Mouse (Mus musculus): ENCODE measurements at regions not wholly inside any gene's neighbourhood (a gene's known extent, or its start where the extent isn't known, plus 50 kb on each side); places are given as distances from the start of the nearest gene placed in this dataset.

DNA sequence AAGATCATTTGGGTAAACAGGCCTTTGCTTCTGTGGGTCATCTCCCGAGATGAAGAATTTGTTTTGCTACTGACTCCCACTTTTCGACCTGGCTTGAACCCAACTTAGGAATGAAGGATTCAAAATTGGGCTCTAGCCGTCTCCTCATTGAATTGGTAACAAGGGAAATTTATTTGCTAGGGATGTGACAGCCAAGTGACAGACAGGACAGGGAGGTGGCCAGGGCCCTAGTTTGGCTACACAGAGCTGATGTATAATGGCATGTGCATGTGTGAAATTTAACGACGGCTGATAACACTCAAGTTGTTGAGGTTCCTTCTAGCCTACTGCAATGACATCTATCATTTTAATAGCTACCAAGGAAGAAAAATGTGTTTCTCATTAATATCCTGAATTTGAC, 268.7 kb downstream of the Nedd1 start:
- H3K4me2 ChIP-seq (ENCODE audit: low read depth) = no peak overlapping the region
- H3K4me3 ChIP-seq = no peak overlapping the region
- no peak for TF ChIP-seq SRF (IDR thresholded peaks at IDR 0.05; ENCODE audit: control insufficient read depth, insufficient read length, low read depth)
- TF ChIP-seq USF1 (IDR thresholded peaks at IDR 0.05; ENCODE audit: low read depth) = no peak
- TF ChIP-seq POLR2AphosphoS2 (IDR thresholded peaks at IDR 0.05; ENCODE audit: insufficient read length, low read depth) = no peak
- no peak for TF ChIP-seq TCF12 (IDR thresholded peaks at IDR 0.05; ENCODE audit: insufficient read depth, poor library complexity, severe bottlenecking)
- TF ChIP-seq MAX (IDR thresholded peaks at IDR 0.05; ENCODE audit: low read depth) = no peak
- TF ChIP-seq POLR2A (IDR thresholded peaks at IDR 0.05; ENCODE audit: insufficient read length, low read depth) = no peak
- no peak for TF ChIP-seq MYOG (IDR thresholded peaks at IDR 0.05; ENCODE audit: control insufficient read depth in 1 of 3, insufficient read depth in 1 of 3, insufficient read length in 2 of 3, low read depth in 2 of 3)
- no peak for TF ChIP-seq REST (IDR thresholded peaks at IDR 0.05; ENCODE audit: insufficient read depth, insufficient read length)
- no peak for TF ChIP-seq E2F4 (IDR thresholded peaks at IDR 0.05; ENCODE audit: insufficient read depth)
- no peak for TF ChIP-seq CEBPB (IDR thresholded peaks at IDR 0.05; ENCODE audit: insufficient read depth, poor library complexity, severe bottlenecking)
- TF ChIP-seq TCF3 (IDR thresholded peaks at IDR 0.05; ENCODE audit: insufficient read length, low read depth) = no peak
- TF ChIP-seq MYOD1 (IDR thresholded peaks at IDR 0.05; ENCODE audit: control insufficient read depth in 1 of 3, insufficient read length in 2 of 3, low read depth in 2 of 3) = no peak
- no peaks in the 10 kb centered on the region for H3K79me2 ChIP-seq (ENCODE audit: control insufficient read depth, insufficient read depth)
- H3K36me3 ChIP-seq (ENCODE audit: control insufficient read depth, insufficient read depth) = no peaks in the 10 kb centered on the region
- no peaks in the 10 kb centered on the region for H3K27me3 ChIP-seq (ENCODE audit: control insufficient read depth, insufficient read depth, insufficient read length)
- H3ac ChIP-seq (ENCODE audit: control insufficient read depth, insufficient read length) = no peak overlapping the region

DNA sequence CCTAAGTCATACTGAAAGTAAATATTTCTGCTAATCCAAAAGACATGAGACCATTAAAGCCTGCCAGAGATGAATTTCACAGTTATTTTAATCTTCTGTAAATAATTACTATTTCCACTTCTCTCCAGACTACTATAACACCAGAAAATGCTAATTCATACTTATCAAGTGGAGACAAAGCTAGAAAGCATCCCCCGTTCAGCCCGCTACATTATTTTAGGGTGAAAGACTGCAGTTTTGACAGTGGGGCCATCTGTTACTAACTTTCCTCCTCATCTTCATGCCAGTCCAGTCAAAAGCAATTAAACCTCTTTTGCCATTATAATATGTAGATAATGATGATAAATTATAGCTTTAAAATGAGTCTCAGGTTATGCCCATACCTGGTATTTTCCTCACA, 276.3 kb downstream of the Nedd1 start:
- H3K79me2 ChIP-seq (ENCODE audit: control insufficient read depth, insufficient read depth) = no peaks in the 10 kb centered on the region
- no peak overlapping the region for H3ac ChIP-seq (ENCODE audit: control insufficient read depth, insufficient read length)
- no peaks in the 10 kb centered on the region for H3K36me3 ChIP-seq (ENCODE audit: control insufficient read depth, insufficient read depth)
- no peaks in the 10 kb centered on the region for H3K27me3 ChIP-seq (ENCODE audit: control insufficient read depth, insufficient read depth, insufficient read length)
- H3K4me2 ChIP-seq (ENCODE audit: low read depth) = no peak overlapping the region
- no peak overlapping the region for H3K4me3 ChIP-seq
- TF ChIP-seq USF1 (IDR thresholded peaks at IDR 0.05; ENCODE audit: low read depth) (no peak), POLR2A (IDR thresholded peaks at IDR 0.05; ENCODE audit: insufficient read length, low read depth) (no peak), CEBPB (IDR thresholded peaks at IDR 0.05; ENCODE audit: insufficient read depth, poor library complexity, severe bottlenecking) (no peak), TCF12 (IDR thresholded peaks at IDR 0.05; ENCODE audit: insufficient read depth, poor library complexity, severe bottlenecking) (no peak), POLR2AphosphoS2 (IDR thresholded peaks at IDR 0.05; ENCODE audit: insufficient read length, low read depth) (no peak), MYOG (IDR thresholded peaks at IDR 0.05; ENCODE audit: control insufficient read depth in 1 of 3, insufficient read depth in 1 of 3, insufficient read length in 2 of 3, low read depth in 2 of 3) (no peak), REST (IDR thresholded peaks at IDR 0.05; ENCODE audit: insufficient read depth, insufficient read length) (no peak)

DNA sequence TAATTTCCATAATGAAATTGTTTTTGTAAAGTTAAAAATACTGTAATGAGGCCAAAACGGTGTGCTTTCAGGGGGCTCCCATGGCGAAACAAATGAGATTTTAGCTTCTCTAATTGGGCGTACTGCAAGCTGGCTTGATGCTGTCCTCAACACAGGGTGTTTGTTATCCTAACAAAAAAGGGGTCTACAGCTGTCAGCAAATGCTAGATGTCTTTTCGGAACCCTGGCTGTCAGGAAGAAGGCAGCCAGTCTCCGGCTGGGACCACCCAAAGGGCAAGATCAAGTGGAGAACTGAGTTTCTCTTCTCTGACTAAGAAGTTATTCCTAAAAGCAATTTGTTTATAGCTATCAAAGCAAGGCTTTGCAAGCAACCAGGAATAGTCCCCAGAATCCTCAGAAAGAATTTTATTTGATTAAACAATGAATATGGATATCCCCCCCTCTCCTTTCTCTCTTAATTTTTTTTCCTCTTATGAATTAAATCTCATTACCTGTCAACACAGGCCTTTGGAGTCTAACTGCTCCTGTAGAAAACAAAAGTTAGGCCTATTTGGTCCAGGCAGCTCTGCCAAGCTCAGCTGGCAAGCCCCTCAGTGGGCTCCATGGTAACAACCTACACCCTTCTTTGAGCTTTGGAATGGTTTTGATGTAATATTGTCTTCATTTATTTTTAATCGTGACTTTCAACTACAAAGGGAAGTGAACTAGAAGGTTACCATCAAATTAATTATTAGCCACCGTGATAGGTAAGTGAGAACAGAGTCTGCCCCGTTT, 283.4 kb downstream of the Nedd1 start:
- Histone ChIP-seq H3K27me3 (ENCODE audit: control insufficient read depth, insufficient read depth, insufficient read length) (no peaks in the 10 kb centered on the region), H3K36me3 (ENCODE audit: control insufficient read depth, insufficient read depth) (no peaks in the 10 kb centered on the region), H3ac (ENCODE audit: control insufficient read depth, insufficient read length) (no peak overlapping the region), H3K4me2 (ENCODE audit: low read depth) (no peak overlapping the region), H3K4me3 (no peak overlapping the region), H3K79me2 (ENCODE audit: control insufficient read depth, insufficient read depth) (no peaks in the 10 kb centered on the region)
- TF ChIP-seq SRF (IDR thresholded peaks at IDR 0.05; ENCODE audit: control insufficient read depth, insufficient read length, low read depth) = no peak
- no peak for TF ChIP-seq REST (IDR thresholded peaks at IDR 0.05; ENCODE audit: insufficient read depth, insufficient read length)

DNA sequence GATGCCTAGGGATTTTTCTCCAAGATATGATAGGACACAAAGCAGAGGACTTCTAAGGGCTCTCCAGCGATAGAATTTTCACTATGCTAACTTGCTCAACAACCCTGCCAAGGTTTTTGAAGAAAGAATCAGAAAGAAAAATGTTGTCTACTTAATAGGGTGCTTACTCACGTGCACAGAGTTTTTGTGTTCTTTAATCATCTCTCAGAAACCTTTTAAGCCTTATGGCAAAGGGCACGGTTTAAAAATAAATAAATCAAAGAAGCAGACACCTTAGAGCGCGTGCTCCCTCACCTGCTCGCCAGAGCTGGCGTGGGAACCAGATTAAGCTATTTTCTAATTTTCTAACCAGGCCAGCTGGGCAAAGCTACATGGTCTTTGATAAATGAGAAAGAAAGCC, 293.0 kb downstream of the Nedd1 start:
- Histone ChIP-seq H3K4me2 (ENCODE audit: low read depth) (no peak overlapping the region), H3K27me3 (ENCODE audit: control insufficient read depth, insufficient read depth, insufficient read length) (no peaks in the 10 kb centered on the region), H3ac (ENCODE audit: control insufficient read depth, insufficient read length) (no peak overlapping the region), H3K36me3 (ENCODE audit: control insufficient read depth, insufficient read depth) (no peaks in the 10 kb centered on the region), H3K4me3 (no peak overlapping the region), H3K79me2 (ENCODE audit: control insufficient read depth, insufficient read depth) (no peaks in the 10 kb centered on the region)
- TF ChIP-seq SRF (IDR thresholded peaks at IDR 0.05; ENCODE audit: control insufficient read depth, insufficient read length, low read depth) (no peak), MYOG (IDR thresholded peaks at IDR 0.05; ENCODE audit: control insufficient read depth in 1 of 3, insufficient read depth in 1 of 3, insufficient read length in 2 of 3, low read depth in 2 of 3) (no peak), POLR2AphosphoS2 (IDR thresholded peaks at IDR 0.05; ENCODE audit: insufficient read length, low read depth) (no peak), TCF12 (IDR thresholded peaks at IDR 0.05; ENCODE audit: insufficient read depth, poor library complexity, severe bottlenecking) (no peak), USF1 (IDR thresholded peaks at IDR 0.05; ENCODE audit: low read depth) (no peak), MYOD1 (IDR thresholded peaks at IDR 0.05; ENCODE audit: control insufficient read depth in 1 of 3, insufficient read length in 2 of 3, low read depth in 2 of 3) (no peak)

DNA sequence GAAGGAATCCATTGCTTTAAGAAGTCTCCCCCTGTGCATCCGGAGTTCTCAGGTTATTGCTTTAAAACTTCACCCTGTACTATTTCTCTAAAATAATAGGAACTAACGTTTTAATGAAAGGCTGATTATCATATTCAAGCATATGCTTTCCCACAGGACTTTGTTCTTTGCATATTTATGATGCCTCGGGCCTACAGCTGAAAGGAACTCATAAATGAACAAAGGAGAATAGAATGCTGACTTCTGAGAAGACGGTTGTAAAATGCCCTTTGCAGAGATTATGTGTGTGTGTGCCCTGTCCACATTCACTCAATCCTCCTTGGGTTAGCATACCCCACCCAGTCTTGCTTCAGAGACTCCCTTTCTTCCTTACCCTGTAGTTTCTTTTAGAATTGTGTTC, 294.2 kb downstream of the Nedd1 start:
- no peak for TF ChIP-seq MYOD1 (IDR thresholded peaks at IDR 0.05; ENCODE audit: control insufficient read depth in 1 of 3, insufficient read length in 2 of 3, low read depth in 2 of 3)
- H3K27me3 ChIP-seq (ENCODE audit: control insufficient read depth, insufficient read depth, insufficient read length) = no peaks in the 10 kb centered on the region
- no peak overlapping the region for H3K4me3 ChIP-seq
- H3K79me2 ChIP-seq (ENCODE audit: control insufficient read depth, insufficient read depth) = no peaks in the 10 kb centered on the region
- no peaks in the 10 kb centered on the region for H3K36me3 ChIP-seq (ENCODE audit: control insufficient read depth, insufficient read depth)
- no peak overlapping the region for H3K4me2 ChIP-seq (ENCODE audit: low read depth)
- no peak overlapping the region for H3ac ChIP-seq (ENCODE audit: control insufficient read depth, insufficient read length)

All from myocyte (in vitro differentiated cells).